Mouse (Mus musculus) midbrain, embryonic 11.5 days (tissue): ENCODE results near the gene Crlf1. TPM values are rescaled to one million over a fixed set of nuclear protein-coding genes. Genes with fewer than 3 reads are reported as not detected.

ENCODE experiments used
- ATAC-seq: fragments of 200-750 bp; cut with Nextera tagmentation; 2 replicates; pipeline ENCODE4 v1.8.0; 2017; ENCODE audit warnings: moderate TSS enrichment, moderate library complexity; ENCODE audit not compliant: low FRiP score
- DNase-seq: peaks from one replicate; pipeline ENCODE4 v3.0.0; 2015; ENCODE audit warnings: low spot score; ENCODE audit errors: missing footprints
- H3K27ac ChIP-seq: fragments of 300-500 bp; sonication (generic); 2 replicates; pipeline ENCODE4 v1.5.1; 2014; ENCODE audit warnings: low read depth, low read length
- H3K27me3 ChIP-seq: fragments of 300-500 bp; sonication (generic); 2 replicates; pipeline ENCODE4 v1.6.1; 2014; ENCODE audit warnings: mild to moderate bottlenecking, low read length, moderate library complexity, mixed read lengths; ENCODE audit not compliant: control insufficient read depth, insufficient read depth
- H3K36me3 ChIP-seq: fragments of 300-500 bp; sonication (generic); 2 replicates; pipeline ENCODE4 v1.6.1; 2014; ENCODE audit warnings: mild to moderate bottlenecking, low read length, moderate library complexity, mixed read lengths; ENCODE audit not compliant: control insufficient read depth, insufficient read depth
- H3K4me1 ChIP-seq: fragments of 300-500 bp; sonication (generic); 2 replicates; pipeline ENCODE4 v1.6.1; 2014; ENCODE audit warnings: low read length; ENCODE audit not compliant: control insufficient read depth, insufficient read depth
- H3K4me2 ChIP-seq: fragments of 300-500 bp; sonication (generic); 2 replicates; pipeline ENCODE4 v1.6.1; 2014; ENCODE audit warnings: mild to moderate bottlenecking, moderate library complexity
- H3K4me3 ChIP-seq: fragments of 300-500 bp; sonication (generic); 2 replicates; pipeline ENCODE4 v1.5.1; 2014; ENCODE audit warnings: low read depth, low read length
- H3K9ac ChIP-seq: fragments of 300-500 bp; sonication (generic); 2 replicates; pipeline ENCODE4 v1.6.1; 2014; ENCODE audit warnings: low read length
- H3K9me3 ChIP-seq: fragments of 300-500 bp; sonication (generic); 2 replicates; pipeline ENCODE4 v1.6.1; 2016; ENCODE audit warnings: low read length; ENCODE audit not compliant: control insufficient read depth
- WGBS: fragments of 180-500 bp; shearing (Covaris S2); extraction: QIAGEN DNeasy Blood & Tissue Kit; methylation state at CpG from one replicate; pipeline ENCODE4 v1.1.7; 2014; 5-methylcytosine and 5-hydroxymethylcytosine counted together
- polyA plus RNA-seq: library from polyadenylated mRNA; unstranded; fragments of >200 nt; fragmentation: Nextera tagmentation; extraction: Ambion mirVana; gene quantifications from 2 replicates; pipeline ENCODE4 v1.2.1, GENCODE M21; 2014

The Crlf1 gene
- polyA plus RNA-seq, 1 experiment from 2014 or later = 0.23 TPM

- 94% methylated on average over 3 of the region's 3 CpGs for WGBS
- H3K4me2 ChIP-seq = no peak overlapping the region
Observed at GRCm38 (mm10) chr8:70458462-70458861, 34.5 kb upstream of the Crlf1 start.

DNA sequence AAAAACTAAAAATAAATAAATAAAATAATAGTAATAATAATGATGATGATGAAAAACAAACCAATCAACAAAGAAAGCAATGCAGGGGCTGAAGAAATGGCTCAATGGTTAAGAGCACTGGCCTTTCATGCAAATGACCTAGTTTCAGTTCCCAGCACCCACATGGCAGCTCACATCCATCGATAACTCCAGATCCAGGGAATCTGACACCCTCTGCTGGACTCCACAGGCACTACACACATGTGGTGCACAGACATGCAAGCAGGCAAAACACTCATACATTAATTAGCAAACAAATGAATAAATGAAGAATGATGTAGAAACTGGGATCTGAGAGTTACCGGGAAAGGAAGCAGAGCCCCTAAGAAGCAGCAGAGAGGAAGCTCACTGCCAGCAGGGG is 33.3 kb upstream of the Crlf1 start:
- H3K27ac ChIP-seq = no peak overlapping the region
- 94% methylated on average over 2 of the region's 2 CpGs for WGBS
- no peaks in the 10 kb centered on the region; the same call in 1 of the 2 replicates for H3K9me3 ChIP-seq
- H3K4me1 ChIP-seq = no peaks in the 10 kb centered on the region
- no peak for ATAC-seq
- no peaks in the 10 kb centered on the region for H3K36me3 ChIP-seq
- no peak for DNase-seq
- H3K4me2 ChIP-seq = no peak overlapping the region
- no peaks in the 10 kb centered on the region for H3K27me3 ChIP-seq
- no peak overlapping the region for H3K9ac ChIP-seq
- no peak overlapping the region for H3K4me3 ChIP-seq

More at GRCm38 (mm10) chr8:70458462-70458861, 34.5 kb upstream of the Crlf1 start:
- no peak overlapping the region for H3K9ac ChIP-seq
- no peaks in the 10 kb centered on the region for H3K36me3 ChIP-seq
- H3K4me3 ChIP-seq = no peak overlapping the region
- H3K4me1 ChIP-seq = no peaks in the 10 kb centered on the region
- no peaks in the 10 kb centered on the region for H3K27me3 ChIP-seq
- ATAC-seq (no peak), DNase-seq (no peak)
- no peak overlapping the region for H3K27ac ChIP-seq
- no peaks in the 10 kb centered on the region; the same call in 1 of the 2 replicates for H3K9me3 ChIP-seq

DNA sequence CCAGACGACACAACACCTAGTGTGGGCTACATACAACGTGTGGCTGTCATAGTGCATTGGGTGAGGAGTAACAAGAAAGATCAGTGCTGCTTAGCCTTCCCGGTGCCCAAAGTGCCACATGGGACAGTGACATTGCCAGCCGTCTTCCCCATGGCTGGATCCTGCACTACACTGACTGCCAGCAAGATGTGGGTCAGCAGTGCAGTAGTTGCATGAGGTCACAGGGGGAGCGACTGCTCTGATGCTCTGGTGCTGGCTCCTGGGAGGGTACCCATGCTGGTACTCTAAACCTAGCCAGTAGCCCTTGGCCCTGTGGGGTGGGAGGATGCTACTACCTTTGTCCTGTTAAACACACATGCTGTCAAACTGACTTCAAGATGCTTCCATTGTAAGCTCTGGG is 32.8 kb upstream of the Crlf1 start:
- H3K4me3 ChIP-seq = no peak overlapping the region
- no peaks in the 10 kb centered on the region for H3K36me3 ChIP-seq
- DNase-seq (peak; percentile 8), ATAC-seq (no peak)
- no peak overlapping the region for H3K27ac ChIP-seq
- WGBS = 92% methylated on average over 5 of the region's 5 CpGs
- no peaks in the 10 kb centered on the region for H3K27me3 ChIP-seq
- no peak overlapping the region for H3K4me2 ChIP-seq
- H3K4me1 ChIP-seq = no peaks in the 10 kb centered on the region
- H3K9me3 ChIP-seq = no peaks in the 10 kb centered on the region; the same call in 1 of the 2 replicates
- no peak overlapping the region for H3K9ac ChIP-seq

DNA sequence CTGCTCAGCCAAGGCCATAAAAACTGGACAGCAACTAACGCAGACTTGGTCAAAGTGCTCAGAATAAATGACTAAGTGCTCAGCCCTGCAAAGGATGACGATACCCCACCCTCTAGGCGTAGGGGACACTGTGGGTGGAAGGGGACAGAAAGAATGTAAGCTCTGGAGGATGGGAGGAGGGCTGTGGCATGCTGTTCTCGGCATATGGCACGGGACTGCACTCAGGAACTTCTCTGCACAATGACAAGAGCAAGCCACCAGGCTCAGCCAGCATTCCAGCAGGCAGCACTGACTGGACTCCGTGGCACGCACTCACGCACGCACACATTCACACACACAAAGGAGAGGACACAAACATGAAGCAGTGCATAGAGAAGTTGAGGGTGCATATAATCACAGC is 32.4 kb upstream of the Crlf1 start:
- no peak overlapping the region for H3K4me3 ChIP-seq
- no peaks in the 10 kb centered on the region; the same call in 1 of the 2 replicates for H3K9me3 ChIP-seq
- peak; percentile 60 for DNase-seq
- no peak overlapping the region for H3K9ac ChIP-seq
- ATAC-seq = no peak
- H3K27me3 ChIP-seq = no peaks in the 10 kb centered on the region
- no peak overlapping the region for H3K27ac ChIP-seq
- WGBS = 88% methylated on average over 9 of the region's 9 CpGs
- no peaks in the 10 kb centered on the region for H3K36me3 ChIP-seq
- H3K4me1 ChIP-seq = no peaks in the 10 kb centered on the region
- H3K4me2 ChIP-seq = no peak overlapping the region

DNA sequence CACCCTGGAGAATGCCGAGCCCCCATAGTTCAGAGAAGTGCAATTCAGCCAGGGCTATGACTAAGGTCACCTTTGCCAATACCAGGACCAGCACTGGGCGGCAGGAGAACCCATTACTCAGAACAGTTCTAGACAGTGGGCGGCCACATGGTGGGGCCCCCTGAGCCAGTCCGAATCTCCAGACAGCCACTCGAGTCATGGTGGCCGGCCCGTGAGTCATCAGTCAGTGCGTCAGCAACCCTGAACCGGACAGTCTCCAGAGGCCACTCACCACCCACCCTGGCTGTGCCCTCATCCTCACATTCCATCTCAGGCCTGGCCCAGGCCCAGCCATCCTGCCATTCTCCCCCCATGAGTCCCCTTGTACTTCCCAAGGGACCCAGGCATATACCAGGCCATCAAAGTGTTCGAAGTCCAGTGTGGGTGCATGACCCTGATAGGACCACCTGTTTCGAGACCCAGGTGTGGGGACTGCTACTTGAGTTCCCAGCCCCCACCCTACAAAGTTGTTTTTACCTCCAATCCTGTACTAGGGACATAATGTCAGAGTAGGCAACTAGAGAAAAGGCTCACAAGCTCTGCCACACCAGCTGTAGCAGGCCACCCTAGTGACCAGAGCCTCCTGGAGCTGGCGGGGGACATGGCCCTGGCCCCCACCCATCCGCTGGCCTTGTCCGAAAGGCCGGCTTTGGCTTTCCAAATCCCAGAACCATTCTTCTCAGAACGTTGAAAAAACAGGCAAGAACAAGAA is 31.0 kb upstream of the Crlf1 start:
- no peak overlapping the region for H3K4me3 ChIP-seq
- H3K27me3 ChIP-seq = no peaks in the 10 kb centered on the region
- DNase-seq (peak; percentile 64), ATAC-seq (no peak)
- H3K4me2 ChIP-seq = no peak overlapping the region
- no peaks in the 10 kb centered on the region for H3K36me3 ChIP-seq
- H3K9me3 ChIP-seq = no peaks in the 10 kb centered on the region; the same call in 1 of the 2 replicates
- H3K27ac ChIP-seq = no peak overlapping the region
- H3K9ac ChIP-seq = no peak overlapping the region
- H3K4me1 ChIP-seq = no peaks in the 10 kb centered on the region
- 91% methylated on average over 16 of the region's 16 CpGs for whole genome bisulfite sequencing

DNA sequence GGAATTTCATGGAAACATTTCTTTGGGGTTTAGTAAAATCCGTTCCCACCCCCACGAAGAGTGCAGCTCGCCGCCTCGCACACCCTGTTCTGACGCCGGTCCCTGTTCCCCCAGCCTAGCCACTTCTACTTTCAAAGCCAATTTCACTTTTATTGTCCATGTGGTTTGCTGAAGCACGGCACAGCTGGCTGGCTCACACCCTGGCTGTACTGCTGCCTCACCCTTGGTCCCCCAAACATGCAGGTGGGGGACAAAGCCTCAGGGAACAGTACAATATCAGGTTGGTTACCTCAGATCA is 30.5 kb upstream of the Crlf1 start:
- H3K4me1 ChIP-seq = no peaks in the 10 kb centered on the region
- H3K4me2 ChIP-seq = no peak overlapping the region
- no peak overlapping the region for H3K9ac ChIP-seq
- WGBS = 92% methylated on average over 8 of the region's 8 CpGs
- no peaks in the 10 kb centered on the region for H3K36me3 ChIP-seq
- DNase-seq (no peak), ATAC-seq (no peak)
- no peak overlapping the region for H3K27ac ChIP-seq
- no peak overlapping the region for H3K4me3 ChIP-seq
- H3K27me3 ChIP-seq = no peaks in the 10 kb centered on the region
- H3K9me3 ChIP-seq = no peaks in the 10 kb centered on the region; the same call in 1 of the 2 replicates

DNA sequence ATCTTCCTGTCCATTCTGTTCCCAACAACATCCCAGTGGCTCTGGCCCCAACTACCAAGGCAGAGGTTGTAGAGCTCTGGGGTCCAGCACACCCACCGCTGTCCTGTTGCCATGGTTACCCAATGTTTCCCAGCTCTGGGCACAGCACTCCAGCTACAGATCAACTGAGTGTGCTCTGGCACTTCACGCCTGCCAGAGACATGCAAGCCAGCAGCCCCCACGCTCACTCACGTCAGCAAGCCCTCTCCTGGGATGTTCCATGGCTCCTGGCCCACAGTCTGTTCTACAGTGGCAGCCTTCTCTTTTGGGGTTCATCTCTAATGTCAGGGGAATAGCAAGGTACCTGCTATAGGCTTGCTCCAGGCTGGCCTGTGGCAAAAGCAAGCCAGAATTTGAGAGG is 29.7 kb upstream of the Crlf1 start:
- Histone ChIP-seq H3K27ac (no peak overlapping the region), H3K4me2 (no peak overlapping the region), H3K9ac (no peak overlapping the region), H3K9me3 (no peaks in the 10 kb centered on the region; the same call in 1 of the 2 replicates), H3K4me3 (no peak overlapping the region), H3K4me1 (no peaks in the 10 kb centered on the region), H3K27me3 (no peaks in the 10 kb centered on the region), H3K36me3 (no peaks in the 10 kb centered on the region)
- ATAC-seq (no peak), DNase-seq (peak; percentile 59)
- 80% methylated on average over 4 of the region's 4 CpGs for WGBS

- ATAC-seq = no peak
- WGBS = 94% methylated on average over 6 of the region's 6 CpGs
- DNase-seq = no peak
- Histone ChIP-seq H3K4me1 (no peaks in the 10 kb centered on the region), H3K4me2 (no peak overlapping the region), H3K9ac (no peak overlapping the region), H3K27ac (no peak overlapping the region), H3K9me3 (no peaks in the 10 kb centered on the region; the same call in 1 of the 2 replicates), H3K36me3 (no peaks in the 10 kb centered on the region), H3K4me3 (no peak overlapping the region), H3K27me3 (no peaks in the 10 kb centered on the region)
Observed at GRCm38 (mm10) chr8:70464162-70464561, 28.8 kb upstream of the Crlf1 start.

GRCm38 (mm10) chr8:70465701-70466100 is 27.3 kb upstream of the Crlf1 start:
- no peak overlapping the region for H3K4me3 ChIP-seq
- DNase-seq (no peak), ATAC-seq (no peak)
- H3K36me3 ChIP-seq = no peaks in the 10 kb centered on the region
- no peaks in the 10 kb centered on the region for H3K27me3 ChIP-seq
- H3K27ac ChIP-seq = no peak overlapping the region
- no peaks in the 10 kb centered on the region for H3K4me1 ChIP-seq
- no peaks in the 10 kb centered on the region for H3K9me3 ChIP-seq
- no peak overlapping the region for H3K9ac ChIP-seq
- 96% methylated on average over 4 of the region's 4 CpGs for WGBS
- no peak overlapping the region for H3K4me2 ChIP-seq
